Mouse (Mus musculus): Measurements from ENCODE around the gene Nedd9. TPM values are rescaled to one million over a fixed set of nuclear protein-coding genes. Genes with fewer than 3 reads are reported as not detected.

The Nedd9 gene
- polyA plus RNA-seq, 1 experiment from 2014 or later, result 12.4 TPM

DNA sequence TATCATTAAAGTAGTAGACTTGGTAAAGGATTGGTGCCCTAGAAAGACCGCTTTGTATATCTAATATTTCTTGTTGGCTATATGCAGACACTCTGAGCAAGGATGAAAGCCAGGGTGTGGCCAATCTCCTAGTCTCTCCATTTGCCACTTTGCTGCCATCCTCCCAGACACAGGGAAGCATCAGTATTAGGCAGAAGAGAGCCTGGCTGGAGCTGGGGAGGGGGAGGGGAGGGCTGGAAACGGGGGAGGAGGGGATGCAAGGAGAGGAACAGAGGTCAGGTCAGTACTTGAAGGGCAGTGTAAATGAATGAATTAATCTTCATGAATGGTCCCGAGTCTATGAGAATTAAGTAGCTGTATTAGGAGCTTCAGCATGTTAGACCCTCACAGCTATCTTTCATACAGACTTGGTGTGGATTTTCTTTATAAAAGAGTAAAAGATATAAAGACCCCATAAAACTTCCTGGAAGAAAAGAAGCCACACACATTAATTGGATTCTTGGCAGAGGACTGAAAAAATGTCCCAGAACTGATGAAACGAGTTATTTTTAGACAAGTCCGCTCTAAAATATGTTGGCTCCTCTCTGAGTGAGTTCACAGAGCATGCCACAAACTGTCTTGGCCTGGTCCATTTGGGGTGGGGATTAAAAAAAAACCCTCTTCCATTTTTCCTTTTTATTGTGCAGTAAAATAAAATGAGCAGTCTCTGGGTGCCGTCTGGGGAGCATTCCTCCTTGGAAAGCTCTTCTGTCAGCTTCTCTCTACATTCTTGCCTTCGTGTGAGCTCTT lies 23.7 kb upstream of the Nedd9 start:
- WGBS, result 36% methylated on average over 7 of the region's 7 CpGs
- no peak overlapping the region for H3K4me3 ChIP-seq (replicated peaks)
- H3K4me2 ChIP-seq, result no peak overlapping the region
- ATAC-seq (ENCODE audit: low FRiP score), result no peak
- H3K36me3 ChIP-seq, result no peaks in the 10 kb centered on the region
- H3K9ac ChIP-seq (replicated peaks), result no peak overlapping the region
- no peaks in the 10 kb centered on the region for H3K4me1 ChIP-seq
- H3K27ac ChIP-seq (replicated peaks), result no peak overlapping the region
- no peaks in the 10 kb centered on the region for H3K9me3 ChIP-seq (replicated peaks)
- H3K27me3 ChIP-seq (replicated peaks), result no peaks in the 10 kb centered on the region

DNA sequence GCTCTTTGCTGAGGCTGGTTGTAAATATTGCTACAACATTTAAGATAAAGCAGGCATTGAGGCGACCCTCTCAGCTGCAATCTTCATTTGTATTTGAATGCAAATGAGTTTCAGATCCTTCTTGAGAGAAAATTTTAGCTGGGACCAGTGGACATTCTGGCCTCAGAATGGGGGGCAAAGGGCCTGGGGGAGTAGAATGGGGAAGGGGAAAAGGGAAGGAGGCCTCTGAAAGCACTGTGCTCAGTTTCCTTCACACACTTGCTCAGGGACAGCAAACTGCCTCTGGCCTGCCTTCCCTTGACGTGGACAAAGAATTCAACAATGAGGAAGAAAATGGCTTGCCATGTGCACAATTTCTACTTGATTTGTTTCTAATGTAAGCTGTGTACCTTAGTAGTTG lies 18.4 kb upstream of the Nedd9 start:
- H3K4me1 ChIP-seq, result peaks cover 4% of the 10 kb centered on the region; the same call in 1 of the 2 replicates
- H3K4me2 ChIP-seq, result no peak overlapping the region
- WGBS, result 30% methylated on average over 2 of the region's 2 CpGs
- H3K9ac ChIP-seq (replicated peaks), result no peak overlapping the region
- H3K27me3 ChIP-seq (replicated peaks), result no peaks in the 10 kb centered on the region
- no peaks in the 10 kb centered on the region for H3K36me3 ChIP-seq
- H3K27ac ChIP-seq (replicated peaks), result no peak overlapping the region
- no peak overlapping the region for H3K4me3 ChIP-seq (replicated peaks)
- H3K9me3 ChIP-seq (replicated peaks), result no peaks in the 10 kb centered on the region
- ATAC-seq (ENCODE audit: low FRiP score), result no peak

- Histone ChIP-seq H3K4me3 (replicated peaks) (no peak overlapping the region), H3K4me2 (no peak overlapping the region), H3K27ac (replicated peaks) (no peak overlapping the region), H3K36me3 (no peaks in the 10 kb centered on the region), H3K9me3 (replicated peaks) (no peaks in the 10 kb centered on the region), H3K4me1 (peaks cover 4% of the 10 kb centered on the region; the same call in 1 of the 2 replicates), H3K9ac (replicated peaks) (no peak overlapping the region), H3K27me3 (replicated peaks) (no peaks in the 10 kb centered on the region)
- no peak for ATAC-seq (ENCODE audit: low FRiP score)
- WGBS, result 92% methylated on average over 2 of the region's 2 CpGs
These were observed 17.8 kb upstream of the Nedd9 start for GRCm38 (mm10) chr13:41504997-41505396.

DNA sequence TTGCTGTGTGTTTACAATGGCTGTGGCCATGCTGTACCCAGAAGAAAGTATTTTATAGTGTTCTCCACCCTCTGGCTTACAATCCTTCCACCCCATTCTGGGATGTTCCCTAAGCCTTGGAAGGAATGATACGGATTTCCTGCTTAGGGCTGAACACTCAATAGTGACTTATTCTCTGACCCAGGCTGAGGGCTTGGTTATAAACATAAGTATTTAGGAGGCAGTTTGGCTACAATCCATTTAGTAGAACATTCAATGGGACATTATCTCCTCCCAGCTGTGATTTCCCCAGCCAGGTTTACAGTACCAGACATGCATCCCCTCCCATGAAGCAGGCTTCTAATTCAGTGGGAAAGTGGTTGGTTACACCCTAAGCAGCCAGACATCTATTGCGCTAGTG lies 17.3 kb upstream of the Nedd9 start:
- H3K4me3 ChIP-seq (replicated peaks), result no peak overlapping the region
- H3K27me3 ChIP-seq (replicated peaks), result no peaks in the 10 kb centered on the region
- H3K9me3 ChIP-seq (replicated peaks), result no peaks in the 10 kb centered on the region
- H3K27ac ChIP-seq (replicated peaks), result no peak overlapping the region
- H3K9ac ChIP-seq (replicated peaks), result no peak overlapping the region
- H3K4me1 ChIP-seq, result peaks cover 4% of the 10 kb centered on the region; the same call in 1 of the 2 replicates
- ATAC-seq (ENCODE audit: low FRiP score), result no peak
- H3K4me2 ChIP-seq, result no peak overlapping the region
- WGBS, result 91% methylated on average over 2 of the region's 2 CpGs
- H3K36me3 ChIP-seq, result no peaks in the 10 kb centered on the region

GRCm38 (mm10) chr13:41502917-41503301 lies 15.7 kb upstream of the Nedd9 start:
- no peak overlapping the region for H3K27ac ChIP-seq (replicated peaks)
- no peaks in the 10 kb centered on the region for H3K9me3 ChIP-seq (replicated peaks)
- no peak overlapping the region for H3K9ac ChIP-seq (replicated peaks)
- H3K36me3 ChIP-seq, result no peaks in the 10 kb centered on the region
- no peak for ATAC-seq (ENCODE audit: low FRiP score)
- H3K4me3 ChIP-seq (replicated peaks), result no peak overlapping the region
- peaks cover 4% of the 10 kb centered on the region; the same call in 1 of the 2 replicates for H3K4me1 ChIP-seq
- no peak overlapping the region for H3K4me2 ChIP-seq
- no peaks in the 10 kb centered on the region for H3K27me3 ChIP-seq (replicated peaks)
- WGBS, result 74% methylated on average over 2 of the region's 2 CpGs

GRCm38 (mm10) chr13:41502136-41502916 lies 15.2 kb upstream of the Nedd9 start:
- Histone ChIP-seq H3K9me3 (replicated peaks) (no peaks in the 10 kb centered on the region), H3K27ac (replicated peaks) (no peak overlapping the region), H3K4me3 (replicated peaks) (no peak overlapping the region), H3K4me1 (peaks cover 4% of the 10 kb centered on the region; the same call in 1 of the 2 replicates), H3K9ac (replicated peaks) (no peak overlapping the region), H3K4me2 (no peak overlapping the region), H3K36me3 (no peaks in the 10 kb centered on the region), H3K27me3 (replicated peaks) (no peaks in the 10 kb centered on the region)
- ATAC-seq (ENCODE audit: low FRiP score), result no peak
- WGBS, result 45% methylated on average over 12 of the region's 12 CpGs

DNA sequence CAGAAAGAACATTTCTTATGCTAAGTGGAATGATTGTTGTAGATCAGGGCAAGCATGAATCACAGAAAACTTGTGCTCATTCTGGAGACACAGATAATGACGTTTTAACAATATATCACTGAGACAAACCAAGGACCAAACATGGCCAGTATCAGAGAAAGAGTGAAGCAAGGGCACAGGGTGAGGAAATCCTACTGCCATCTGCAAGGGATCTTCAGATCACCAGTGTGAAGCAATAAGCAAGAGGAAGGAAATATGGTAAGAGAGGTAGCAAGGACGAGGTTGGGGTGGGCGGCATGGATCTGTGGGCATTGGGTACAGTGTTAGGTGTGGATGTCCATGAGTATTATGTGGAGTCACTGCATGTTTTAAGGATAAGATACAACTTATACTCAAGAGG lies 13.6 kb upstream of the Nedd9 start:
- H3K36me3 ChIP-seq, result no peaks in the 10 kb centered on the region
- no peak overlapping the region for H3K4me2 ChIP-seq
- no peaks in the 10 kb centered on the region for H3K27me3 ChIP-seq (replicated peaks)
- H3K27ac ChIP-seq (replicated peaks), result no peak overlapping the region
- 89% methylated on average over 3 of the region's 3 CpGs for WGBS
- H3K4me1 ChIP-seq, result peaks cover 4% of the 10 kb centered on the region; the same call in 1 of the 2 replicates
- no peaks in the 10 kb centered on the region for H3K9me3 ChIP-seq (replicated peaks)
- no peak for ATAC-seq (ENCODE audit: low FRiP score)
- no peak overlapping the region for H3K4me3 ChIP-seq (replicated peaks)
- no peak overlapping the region for H3K9ac ChIP-seq (replicated peaks)

- Histone ChIP-seq H3K9me3 (replicated peaks) (no peaks in the 10 kb centered on the region), H3K27ac (replicated peaks) (no peak overlapping the region), H3K4me1 (peaks cover 4% of the 10 kb centered on the region; the same call in 1 of the 2 replicates), H3K27me3 (replicated peaks) (no peaks in the 10 kb centered on the region), H3K9ac (replicated peaks) (no peak overlapping the region), H3K36me3 (no peaks in the 10 kb centered on the region), H3K4me3 (replicated peaks) (no peak overlapping the region), H3K4me2 (no peak overlapping the region)
- ATAC-seq (ENCODE audit: low FRiP score), result no peak
- WGBS, result 71% methylated on average over 2 of the region's 2 CpGs
These were observed 11.5 kb upstream of the Nedd9 start for GRCm38 (mm10) chr13:41498611-41499121.

- ATAC-seq (ENCODE audit: low FRiP score), result no peak
- H3K9ac ChIP-seq (replicated peaks), result no peak overlapping the region
- 90% methylated on average over 2 of the region's 2 CpGs for WGBS
- no peaks in the 10 kb centered on the region for H3K36me3 ChIP-seq
- H3K4me1 ChIP-seq, result no peaks in the 10 kb centered on the region; the same call in 1 of the 2 replicates
- no peak overlapping the region for H3K27ac ChIP-seq (replicated peaks)
- H3K27me3 ChIP-seq (replicated peaks), result no peaks in the 10 kb centered on the region
- no peaks in the 10 kb centered on the region for H3K9me3 ChIP-seq (replicated peaks)
- no peak overlapping the region for H3K4me3 ChIP-seq (replicated peaks)
- no peak overlapping the region for H3K4me2 ChIP-seq
These were observed 7.5 kb upstream of the Nedd9 start for GRCm38 (mm10) chr13:41494681-41495080.

- no peak overlapping the region for H3K4me3 ChIP-seq (replicated peaks)
- H3K27me3 ChIP-seq (replicated peaks), result no peaks in the 10 kb centered on the region
- ATAC-seq (ENCODE audit: low FRiP score), result no peak
- no peak overlapping the region for H3K27ac ChIP-seq (replicated peaks)
- WGBS, result 62% methylated on average over 8 of the region's 8 CpGs
- H3K4me2 ChIP-seq, result no peak overlapping the region
- no peaks in the 10 kb centered on the region; the same call in 1 of the 2 replicates for H3K4me1 ChIP-seq
- H3K9me3 ChIP-seq (replicated peaks), result no peaks in the 10 kb centered on the region
- no peak overlapping the region for H3K9ac ChIP-seq (replicated peaks)
- H3K36me3 ChIP-seq, result no peaks in the 10 kb centered on the region
These were observed 5.0 kb upstream of the Nedd9 start for GRCm38 (mm10) chr13:41491981-41492702.

GRCm38 (mm10) chr13:41491522-41491921 lies 4.4 kb upstream of the Nedd9 start:
- Histone ChIP-seq H3K36me3 (no peaks in the 10 kb centered on the region), H3K27me3 (replicated peaks) (no peaks in the 10 kb centered on the region), H3K4me2 (no peak overlapping the region), H3K9ac (replicated peaks) (no peak overlapping the region), H3K27ac (replicated peaks) (no peak overlapping the region), H3K4me3 (replicated peaks) (no peak overlapping the region), H3K4me1 (no peaks in the 10 kb centered on the region; the same call in 1 of the 2 replicates), H3K9me3 (replicated peaks) (no peaks in the 10 kb centered on the region)
- WGBS, result 75% methylated on average over 7 of the region's 7 CpGs
- no peak for ATAC-seq (ENCODE audit: low FRiP score)

Data from neural tube, embryonic 15.5 days (tissue).